Mouse (Mus musculus) neutrophil, adult 5-6 weeks (primary cell): ENCODE results near the gene Fam50b. TPM values are rescaled to one million over a fixed set of nuclear protein-coding genes. Genes with fewer than 3 reads are reported as not detected.

Experiments
- ATAC-seq: fragments of 151-379, 151-347 bp; 2 replicates; pipeline ENCODE4 v1.8.0; 2017; ENCODE audit warnings: mild to moderate bottlenecking, moderate TSS enrichment; ENCODE audit not compliant: insufficient number of reproducible peaks, poor library complexity, low FRiP score, severe bottlenecking; ENCODE audit errors: extremely low read depth
- total RNA-seq: library from RNA; stranded (forward); fragments of 200-1000 nt; gene quantifications from 2 replicates; pipeline ENCODE4 v1.2.3, GENCODE M21; 2017

Gene Fam50b
- total RNA-seq = not detected in 2 replicates

- no peak for ATAC-seq
Measured at GRCm38 (mm10) chr13:34734686-34735085, at the start of gene Fam50b. Gene Fam50b (plus strand): TSS chr13:34734850.

- no peak for ATAC-seq
Measured at GRCm38 (mm10) chr13:34685008-34685765, 49.5 kb upstream of the Fam50b start.

GRCm38 (mm10) chr13:34691049-34691448, 43.6 kb upstream of the Fam50b start:
- ATAC-seq = peak; percentile 49

GRCm38 (mm10) chr13:34693111-34693510, 41.5 kb upstream of the Fam50b start:
- ATAC-seq = no peak

GRCm38 (mm10) chr13:34696734-34697332, 37.8 kb upstream of the Fam50b start:
- ATAC-seq = no peak

- no peak for ATAC-seq
Measured at GRCm38 (mm10) chr13:34700091-34700490, 34.6 kb upstream of the Fam50b start.

GRCm38 (mm10) chr13:34700630-34701029, 34.0 kb upstream of the Fam50b start:
- no peak for ATAC-seq

- ATAC-seq = peak; percentile 43; the same call in 1 of the 2 replicates
Measured at GRCm38 (mm10) chr13:34703301-34703700, 31.3 kb upstream of the Fam50b start.

- ATAC-seq = no peak
Measured at GRCm38 (mm10) chr13:34703795-34704194, 30.9 kb upstream of the Fam50b start.

- ATAC-seq = peak; percentile 56; the same call in 1 of the 2 replicates
Measured at GRCm38 (mm10) chr13:34704835-34705234, 29.8 kb upstream of the Fam50b start.

GRCm38 (mm10) chr13:34708955-34709354, 25.7 kb upstream of the Fam50b start:
- ATAC-seq = no peak

GRCm38 (mm10) chr13:34709566-34709965, 25.1 kb upstream of the Fam50b start:
- ATAC-seq = no peak

- ATAC-seq = no peak
Measured at GRCm38 (mm10) chr13:34711410-34711809, 23.2 kb upstream of the Fam50b start.

- no peak for ATAC-seq
Measured at GRCm38 (mm10) chr13:34712881-34713280, 21.8 kb upstream of the Fam50b start.

GRCm38 (mm10) chr13:34715437-34715838, 19.2 kb upstream of the Fam50b start:
- no peak for ATAC-seq

GRCm38 (mm10) chr13:34724831-34725592, 9.6 kb upstream of the Fam50b start:
- no peak for ATAC-seq

- no peak for ATAC-seq
Measured at GRCm38 (mm10) chr13:34725800-34726476, 8.7 kb upstream of the Fam50b start.

GRCm38 (mm10) chr13:34726477-34726805, 8.2 kb upstream of the Fam50b start:
- no peak for ATAC-seq

- ATAC-seq = no peak
Measured at GRCm38 (mm10) chr13:34727060-34727459, 7.6 kb upstream of the Fam50b start.
